In the genomic region with DNA sequence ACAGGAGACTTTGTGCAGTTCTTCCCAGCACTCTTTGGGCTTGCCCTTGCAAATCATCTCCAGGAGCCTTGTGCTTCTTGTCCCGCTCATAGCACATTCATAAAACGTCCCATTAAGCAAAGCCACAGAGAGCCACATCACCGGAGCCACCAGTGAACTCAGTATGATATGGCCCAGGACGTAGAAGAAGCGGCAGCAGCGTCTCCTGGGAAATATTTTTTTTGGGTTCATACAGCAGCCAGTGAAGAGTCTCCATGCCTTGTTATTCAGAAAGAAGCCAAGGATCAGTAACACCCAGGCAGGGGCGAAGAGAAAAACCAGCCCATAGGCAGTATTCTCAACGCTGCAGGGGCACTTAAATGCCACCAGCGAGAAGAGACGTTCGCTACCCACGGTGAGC, we compare ENCODE assay signal across 9 mouse cellular contexts. TPM values are rescaled to one million over a fixed set of nuclear protein-coding genes. Genes with fewer than 3 reads are reported as not detected.
DNase-seq lines count a peak whose midpoint lies in the region; ATAC-seq and TF ChIP-seq lines count a peak whose summit lies in the region.
"Had no signal": no experiment of that assay in that cellular context is flagged by ENCODE, and none has a peak within 500 bp of the region (broad histone marks: within the 10 kb centered on the region; RNA-seq: fewer than 3 reads in every experiment).

No protein-coding gene starts in this region.

- dilution Hi-C loops in CH12.LX (cut with MboI; ENCODE audit: extremely low pct_ligation_motif_present, extremely low pct_unique_long_range_greater_than_20kb, low sequenced_read_pairs), result no loop called here

- no peak for TF ChIP-seq RAD21 in CH12.LX (IDR thresholded peaks at IDR 0.05; ENCODE audit: low read depth, low read length)

- ATAC-seq in forebrain, embryonic 14.5 days, result peak; percentile 18; the same call in 1 of the 2 replicates
- ATAC-seq in liver, embryonic 15.5 days (ENCODE audit: insufficient read depth), result no peak
- no peak for ATAC-seq in CD4-positive, CD25-positive, alpha-beta regulatory T cell, adult 4 months

- 30% methylated on average over 12 of the region's 12 CpGs for WGBS in heart, adult 2 months
- 64% methylated on average over 12 of the region's 12 CpGs for WGBS in forebrain, embryonic 14.5 days
- 54% methylated on average over 12 of the region's 12 CpGs for WGBS in liver, embryonic 15.5 days (ENCODE audit: insufficient replicate concordance)
- WGBS in thymus, adult 2 months, result 82% methylated on average over 12 of the region's 12 CpGs

- H3K79me2 ChIP-seq in heart, adult 2 months (replicated peaks; ENCODE audit: control insufficient read depth, insufficient read depth, low read length), result no peaks in the 10 kb centered on the region
- H3K79me2 ChIP-seq in CH12.LX (replicated peaks; ENCODE audit: control insufficient read depth, extremely low read depth, insufficient read depth, poor library complexity, severe bottlenecking), result no peaks in the 10 kb centered on the region

- no peaks in the 10 kb centered on the region for H3K27me3 ChIP-seq in heart, adult 2 months (ENCODE audit: control insufficient read depth, insufficient read depth, low read length)
- peaks cover 17% of the 10 kb centered on the region for H3K27me3 ChIP-seq in CH12.LX (replicated peaks)
- H3K27me3 ChIP-seq in forebrain, embryonic 14.5 days (replicated peaks; ENCODE audit: control insufficient read depth, insufficient read depth, low read length), result no peaks in the 10 kb centered on the region
- H3K27me3 ChIP-seq in liver, embryonic 15.5 days, result no peaks in the 10 kb centered on the region
- H3K27me3 ChIP-seq in thymus, adult 2 months (ENCODE audit: control insufficient read depth, insufficient read depth, low read length), result no peaks in the 10 kb centered on the region

- peak overlapping the region; percentile 46 for H3K4me3 ChIP-seq in heart, adult 2 months
- peak overlapping the region in 2 of 3 experiments; percentile 9 to 38 for H3K4me3 ChIP-seq in CH12.LX (replicated peaks in 1 of 3; ENCODE audit: low read depth in 2 of 3, low read length in 2 of 3, poor library complexity in 1 of 3)
- H3K4me3 ChIP-seq in forebrain, embryonic 14.5 days (ENCODE audit: low read depth, low read length), result no peak overlapping the region
- no peak overlapping the region for H3K4me3 ChIP-seq in liver, embryonic 15.5 days (replicated peaks)
- no peak overlapping the region for H3K4me3 ChIP-seq in thymus, adult 2 months (ENCODE audit: control insufficient read depth, insufficient read depth, low read length)
- H3K4me3 ChIP-seq: erythroblast, embryonic 14.5 days had no signal

- in situ Hi-C loops in CH12.LX (cut with MboI; ENCODE audit: low pct_ligation_motif_present, low pct_unique_long_range_greater_than_20kb, low sequenced_read_pairs), result no loop called here

- no peak for TF ChIP-seq POLR2A in heart, adult 2 months (IDR thresholded peaks at IDR 0.05; ENCODE audit: insufficient read depth, low read depth, low read length)
- no peak for TF ChIP-seq POLR2A in CH12.LX (IDR thresholded peaks at IDR 0.05; ENCODE audit: low read depth, low read length)
- no peak for TF ChIP-seq POLR2A in thymus, adult 2 months (IDR thresholded peaks at IDR 0.05; ENCODE audit: control insufficient read depth, extremely low read depth, insufficient read depth, low read length, poor library complexity)

- peak overlapping the region; percentile 69 for H3K27ac ChIP-seq in heart, adult 2 months
- no peak overlapping the region for H3K27ac ChIP-seq in CH12.LX (ENCODE audit: insufficient read depth, low read depth)
- H3K27ac ChIP-seq in forebrain, embryonic 14.5 days (ENCODE audit: low read depth, low read length), result no peak overlapping the region
- H3K27ac ChIP-seq in liver, embryonic 15.5 days (replicated peaks), result no peak overlapping the region
- no peak overlapping the region for H3K27ac ChIP-seq in thymus, adult 2 months (ENCODE audit: control insufficient read depth, insufficient read depth, low read length)

- H3K4me2 ChIP-seq in CH12.LX (ENCODE audit: insufficient read depth, low read depth, poor library complexity, severe bottlenecking), result peak overlapping the region; percentile 97
- peak overlapping the region; percentile 36 for H3K4me2 ChIP-seq in forebrain, embryonic 14.5 days (ENCODE audit: low read length)
- H3K4me2 ChIP-seq in liver, embryonic 15.5 days, result peak overlapping the region; percentile 18; the same call in 1 of the 2 replicates

- intact Hi-C loops in heart, adult 2 months (cut with DNase I), result loop anchor here (1.0 to 5.0 kb wide), 4 partner anchors 60 to 233 kb away; partner anchors contain the start of gene Tspyl1

- H3K9me3 ChIP-seq in CH12.LX (replicated peaks; ENCODE audit: low read length), result no peaks in the 10 kb centered on the region
- H3K9me3 ChIP-seq in forebrain, embryonic 14.5 days (replicated peaks; ENCODE audit: control insufficient read depth, low read length), result no peaks in the 10 kb centered on the region
- no peaks in the 10 kb centered on the region for H3K9me3 ChIP-seq in liver, embryonic 15.5 days (replicated peaks)

- no peak for TF ChIP-seq EP300 in heart, adult 2 months (IDR thresholded peaks at IDR 0.05; ENCODE audit: insufficient read depth, low read depth, low read length)
- TF ChIP-seq EP300 in CH12.LX (IDR thresholded peaks at IDR 0.05; ENCODE audit: low read length), result no peak

- peak overlapping the region; percentile 65 for H3K9ac ChIP-seq in heart, adult 2 months (ENCODE audit: low read depth, low read length)
- no peak overlapping the region for H3K9ac ChIP-seq in CH12.LX (ENCODE audit: insufficient read depth, low read depth)
- H3K9ac ChIP-seq in forebrain, embryonic 14.5 days (ENCODE audit: low read length), result no peak overlapping the region
- H3K9ac ChIP-seq in liver, embryonic 15.5 days, result no peak overlapping the region

- no peak for TF ChIP-seq CTCF in heart, adult 2 months (IDR thresholded peaks at IDR 0.05)
- TF ChIP-seq CTCF in CH12.LX (conservative IDR thresholded peaks at IDR 0.05 in 1 of 2, IDR thresholded peaks at IDR 0.05 in 1 of 2; ENCODE audit: low read depth in 2 of 2, low read length in 2 of 2), result no peak
- no peak for TF ChIP-seq CTCF in thymus, adult 2 months (IDR thresholded peaks at IDR 0.05; ENCODE audit: borderline replicate concordance, control insufficient read depth, extremely low read depth, insufficient read depth, low read length, poor library complexity)

- no peaks in the 10 kb centered on the region for H3K36me3 ChIP-seq in heart, adult 2 months (ENCODE audit: control insufficient read depth, insufficient read depth, low read length)
- H3K36me3 ChIP-seq in CH12.LX (replicated peaks in 1 of 2; ENCODE audit: control insufficient read depth in 1 of 2, insufficient read depth in 1 of 2, low read length in 1 of 2), result no peaks in the 10 kb centered on the region
- no peaks in the 10 kb centered on the region for H3K36me3 ChIP-seq in forebrain, embryonic 14.5 days (ENCODE audit: control insufficient read depth, insufficient read depth, low read length)
- H3K36me3 ChIP-seq in liver, embryonic 15.5 days (replicated peaks), result no peaks in the 10 kb centered on the region
- no peaks in the 10 kb centered on the region for H3K36me3 ChIP-seq in thymus, adult 2 months (ENCODE audit: control insufficient read depth, insufficient read depth, low read length)

- H3K4me1 ChIP-seq in heart, adult 2 months (ENCODE audit: control insufficient read depth, insufficient read depth, low read length), result no peaks in the 10 kb centered on the region
- peaks cover 4 to 31% of the 10 kb centered on the region in 2 experiments; a peak in 3 of 4 replicates for H3K4me1 ChIP-seq in CH12.LX (ENCODE audit: control insufficient read depth in 1 of 2, insufficient read depth in 2 of 2)
- no peaks in the 10 kb centered on the region for H3K4me1 ChIP-seq in forebrain, embryonic 14.5 days (ENCODE audit: control insufficient read depth, insufficient read depth, low read length)
- H3K4me1 ChIP-seq in liver, embryonic 15.5 days (replicated peaks), result no peaks in the 10 kb centered on the region
- H3K4me1 ChIP-seq in thymus, adult 2 months (replicated peaks; ENCODE audit: control insufficient read depth, insufficient read depth, low read length), result peaks cover 3% of the 10 kb centered on the region; the same call in 1 of the 2 replicates

- DNase-seq in heart, adult 2 months, result peak; percentile 10 to 43
- no peak for DNase-seq in heart, adult 18-20 months
- no peak for DNase-seq in CH12.LX (ENCODE audit: extremely low read depth)
- DNase-seq in forebrain, embryonic 14.5 days (ENCODE audit: low spot score), result no peak
- no peak for DNase-seq in thymus, adult 2 months
- DNase-seq in yolk sac, embryonic 10.5 days (ENCODE audit: low spot score), result no peak

RNA-seq across cellular contexts. Expression of gene Calhm5, which starts 0.4 kb away (rescaled TPM):
- under 1 TPM; 0.75 to 0.97 TPM for total RNA-seq in heart, adult 2 months (2021)
- 0.51 and 1.3 TPM in 2 replicates for polyA plus RNA-seq in heart, adult 2 months (2012; rRNA removed)
- total RNA-seq in heart, adult 18-20 months (2021), result under 1 TPM; 0.87 to 0.93 TPM
- total RNA-seq in CH12.LX (2012; rRNA removed), result 0.04 TPM in 1 of 2 replicates, not detected in the other
- 0.28 TPM in 2 replicates for total RNA-seq in CH12.LX (2014; rRNA removed)
- 0.05 and 0.09 TPM in 2 replicates for polyA plus RNA-seq in CH12.LX (2012; ENCODE audit: insufficient read length, low read depth)
- polyA plus RNA-seq in forebrain, embryonic 14.5 days (2014; fragmentation: Nextera tagmentation; extraction: Ambion mirVana), result 0.39 and 0.59 TPM in 2 replicates
- 0.02 and 0.05 TPM in 2 replicates for polyA plus RNA-seq in liver, embryonic 15.5 days (2015; fragmentation: Nextera tagmentation; extraction: Ambion mirVana)
- 0.06 and 0.09 TPM in 2 replicates for polyA plus RNA-seq in thymus, adult 2 months (2012; rRNA removed)
- not detected for polyA plus RNA-seq in CD4-positive, CD25-positive, alpha-beta regulatory T cell, adult 4 months (2017; shearing (Covaris generic))
- polyA plus RNA-seq: erythroblast, embryonic 14.5 days had no signal

RNA-seq across cellular contexts. Expression of gene Calhm6, which starts 31.8 kb away (rescaled TPM):
- total RNA-seq in heart, adult 2 months (2021), result under 1 TPM; 0.23 to 0.48 TPM
- polyA plus RNA-seq in heart, adult 2 months (2012; rRNA removed), result 0.25 TPM in 1 of 2 replicates, not detected in the other
- under 1 TPM; 0.40 to 0.69 TPM for total RNA-seq in heart, adult 18-20 months (2021)
- total RNA-seq in CH12.LX (2012; rRNA removed) (0.17 and 0.21 TPM in 2 replicates), CH12.LX (2014; rRNA removed) (0.38 and 0.58 TPM in 2 replicates)
- 0.29 and 0.30 TPM in 2 replicates for polyA plus RNA-seq in CH12.LX (2012; ENCODE audit: insufficient read length, low read depth)
- 0.27 TPM in 1 of 2 replicates, not detected in the other for polyA plus RNA-seq in forebrain, embryonic 14.5 days (2014; fragmentation: Nextera tagmentation; extraction: Ambion mirVana)
- polyA plus RNA-seq in liver, embryonic 15.5 days (2015; fragmentation: Nextera tagmentation; extraction: Ambion mirVana), result 1.8 and 2.1 TPM in 2 replicates
- polyA plus RNA-seq in thymus, adult 2 months (2012; rRNA removed), result 13.5 and 16.5 TPM in 2 replicates
- 10 to 100 TPM; 45.0 to 54.8 TPM for polyA plus RNA-seq in CD4-positive, CD25-positive, alpha-beta regulatory T cell, adult 4 months (2017; shearing (Covaris generic))
- polyA plus RNA-seq: erythroblast, embryonic 14.5 days had no signal

RNA-seq across cellular contexts. Expression of gene Calhm4, which starts 51.9 kb away (rescaled TPM):
- total RNA-seq in heart, adult 2 months (2021), result not detected
- polyA plus RNA-seq in heart, adult 2 months (2012; rRNA removed), result not detected in 2 replicates
- not detected for total RNA-seq in heart, adult 18-20 months (2021)
- 0.04 TPM in 1 of 2 replicates, not detected in the other for total RNA-seq in CH12.LX (2012; rRNA removed)
- not detected in 2 replicates for total RNA-seq in CH12.LX (2014; rRNA removed)
- not detected in 2 replicates for polyA plus RNA-seq in CH12.LX (2012; ENCODE audit: insufficient read length, low read depth)
- not detected in 2 replicates for polyA plus RNA-seq in forebrain, embryonic 14.5 days (2014; fragmentation: Nextera tagmentation; extraction: Ambion mirVana)
- polyA plus RNA-seq in liver, embryonic 15.5 days (2015; fragmentation: Nextera tagmentation; extraction: Ambion mirVana), result not detected in 2 replicates
- polyA plus RNA-seq in thymus, adult 2 months (2012; rRNA removed), result 0.03 TPM in 1 of 2 replicates, not detected in the other
- not detected for polyA plus RNA-seq in CD4-positive, CD25-positive, alpha-beta regulatory T cell, adult 4 months (2017; shearing (Covaris generic))
- polyA plus RNA-seq: erythroblast, embryonic 14.5 days had no signal

RNA-seq across cellular contexts. Expression of gene Trappc3l, which starts 58.6 kb away (rescaled TPM):
- not detected for total RNA-seq in heart, adult 2 months (2021)
- polyA plus RNA-seq in heart, adult 2 months (2012; rRNA removed), result not detected in 2 replicates
- not detected for total RNA-seq in heart, adult 18-20 months (2021)
- total RNA-seq in CH12.LX (2012; rRNA removed) (not detected in 2 replicates), CH12.LX (2014; rRNA removed) (not detected in 2 replicates)
- polyA plus RNA-seq in CH12.LX (2012; ENCODE audit: insufficient read length, low read depth), result not detected in 2 replicates
- polyA plus RNA-seq in forebrain, embryonic 14.5 days (2014; fragmentation: Nextera tagmentation; extraction: Ambion mirVana), result not detected in 2 replicates
- not detected in 2 replicates for polyA plus RNA-seq in liver, embryonic 15.5 days (2015; fragmentation: Nextera tagmentation; extraction: Ambion mirVana)
- not detected in 2 replicates for polyA plus RNA-seq in thymus, adult 2 months (2012; rRNA removed)
- not detected for polyA plus RNA-seq in CD4-positive, CD25-positive, alpha-beta regulatory T cell, adult 4 months (2017; shearing (Covaris generic))
- polyA plus RNA-seq: erythroblast, embryonic 14.5 days had no signal

Comparison
In these comparisons a context has a peak if more than half of its experiments do, and no peak if none do; other contexts are left out.
1. DNase-seq: peak in heart, adult 2 months (2 of 2); none in heart, adult 18-20 months (0 of 2), CH12.LX (single experiment), forebrain, embryonic 14.5 days (single experiment), thymus, adult 2 months (single experiment) and yolk sac, embryonic 10.5 days (single experiment).
2. H3K4me3 ChIP-seq: peak in heart, adult 2 months (single experiment) and CH12.LX (2 of 3); none in forebrain, embryonic 14.5 days (single experiment), liver, embryonic 15.5 days (single experiment) and thymus, adult 2 months (single experiment).
3. H3K4me2 ChIP-seq: peak in every context shown above with its lines; median percentile 97 in CH12.LX; 36 in forebrain, embryonic 14.5 days; 18 in liver, embryonic 15.5 days.